Mouse (Mus musculus): Measurements from ENCODE around the gene Vmn1r28. TPM values are rescaled to one million over a fixed set of nuclear protein-coding genes. Genes with fewer than 3 reads are reported as not detected.

Vmn1r28 gene
- polyA plus RNA-seq, 1 experiment from 2014 or later, result not detected

Other genes starting within 250 kb of the Vmn1r28 start
- not detected in 2 replicates for gene Vmn1r26, start 246.9 kb upstream of the Vmn1r28 start, polyA plus RNA-seq (2014; fragmentation: Nextera tagmentation; extraction: Ambion mirVana)
- not detected in 2 replicates for gene Vmn1r27, start 43.2 kb upstream of the Vmn1r28 start, polyA plus RNA-seq (2014; fragmentation: Nextera tagmentation; extraction: Ambion mirVana)
- gene Vmn1r29, start 39.5 kb downstream of the Vmn1r28 start, polyA plus RNA-seq (2014; fragmentation: Nextera tagmentation; extraction: Ambion mirVana), result not detected in 2 replicates
- gene Vmn1r30, start 181.3 kb downstream of the Vmn1r28 start, polyA plus RNA-seq (2014; fragmentation: Nextera tagmentation; extraction: Ambion mirVana), result not detected in 2 replicates
- not detected in 2 replicates for gene Vmn1r31, start 213.3 kb downstream of the Vmn1r28 start, polyA plus RNA-seq (2014; fragmentation: Nextera tagmentation; extraction: Ambion mirVana)